Mouse (Mus musculus): Measurements from ENCODE around the gene Cnst.

The Cnst gene

DNA sequence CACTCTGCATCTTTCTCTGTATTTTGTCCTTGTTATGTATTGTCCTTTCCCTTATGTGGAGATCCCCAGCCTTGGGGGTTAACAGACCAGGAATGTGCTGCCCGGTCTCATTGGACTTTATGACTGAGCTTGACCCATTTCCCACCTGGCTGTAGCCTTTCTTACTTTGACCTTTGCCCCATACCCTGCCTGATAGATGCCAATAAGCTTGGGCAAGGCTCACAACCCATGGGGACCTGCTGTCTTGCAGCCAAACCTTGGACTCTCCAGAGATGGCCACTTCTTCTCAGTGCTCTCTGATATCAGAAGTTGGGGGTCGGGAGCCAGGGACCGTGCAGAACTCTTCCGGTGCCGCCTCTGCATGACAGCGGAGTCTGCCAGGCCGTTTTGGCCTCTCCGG, 62.4 kb downstream of the Cnst start:
- ChIA-PET POLR2A (interaction anchor here in 1 of 4 experiments (1.2 kb wide), 2 partner anchors 9 to 79 kb away, joined by 3 to 4 read pairs; no protein-coding TSS in a partner anchor), CTCF (interaction anchor here in 2 of 4 experiments (1.1 to 1.5 kb wide), 2 partner anchors 15 kb away, joined by 3 to 4 read pairs; no protein-coding TSS in a partner anchor)

DNA sequence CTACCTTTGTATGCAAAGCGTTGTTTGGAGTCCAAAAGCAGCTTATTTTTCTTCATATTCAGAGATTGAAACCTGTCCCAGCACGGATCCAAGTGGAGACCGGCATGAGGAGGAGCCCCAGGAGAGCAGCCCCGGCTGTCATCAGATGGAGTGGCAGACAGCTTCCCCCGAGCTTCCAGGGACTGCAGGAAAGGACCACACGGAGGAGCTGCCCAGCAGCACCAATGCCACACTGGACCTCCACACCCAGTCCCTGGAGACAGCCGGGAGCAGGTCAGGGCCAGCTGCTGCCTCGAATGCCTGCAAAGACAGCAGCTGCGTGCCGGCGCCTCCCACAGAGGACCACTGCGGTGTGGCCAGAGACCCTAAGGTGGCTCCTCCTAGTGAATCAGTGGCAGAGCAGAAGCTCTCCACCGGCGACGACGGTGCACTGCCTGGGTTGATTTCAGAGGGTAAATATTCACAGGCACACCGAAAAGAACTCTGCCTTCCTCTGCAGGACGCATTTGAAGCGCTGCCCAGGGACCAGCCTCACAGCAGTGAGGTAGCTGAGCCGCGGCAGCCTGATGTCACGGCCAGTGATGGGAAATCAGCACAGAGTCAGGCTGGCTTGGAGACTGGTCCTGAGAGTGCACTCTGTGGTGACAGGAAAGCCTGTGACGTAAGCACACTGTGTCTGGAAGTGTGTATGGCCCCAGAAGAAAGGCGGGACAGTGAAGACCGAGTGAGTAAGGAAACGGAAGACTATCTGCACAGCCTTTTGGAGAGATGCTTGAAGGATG, 63.7 kb downstream of the Cnst start:
- CTCF ChIA-PET, result interaction anchor here in 3 of 4 experiments (0.6 to 3.6 kb wide), 8 partner anchors 14 to 124 kb away, joined by 3 to 20 read pairs (median 4); no protein-coding TSS in a partner anchor
- POLR2A ChIA-PET, result interaction anchor here in 2 of 4 experiments (1.2 to 2.2 kb wide), 5 partner anchors 8 to 147 kb away, joined by 3 to 6 read pairs (median 3); partner anchors contain the start of gene Smyd3 (in 1 of the 2)

DNA sequence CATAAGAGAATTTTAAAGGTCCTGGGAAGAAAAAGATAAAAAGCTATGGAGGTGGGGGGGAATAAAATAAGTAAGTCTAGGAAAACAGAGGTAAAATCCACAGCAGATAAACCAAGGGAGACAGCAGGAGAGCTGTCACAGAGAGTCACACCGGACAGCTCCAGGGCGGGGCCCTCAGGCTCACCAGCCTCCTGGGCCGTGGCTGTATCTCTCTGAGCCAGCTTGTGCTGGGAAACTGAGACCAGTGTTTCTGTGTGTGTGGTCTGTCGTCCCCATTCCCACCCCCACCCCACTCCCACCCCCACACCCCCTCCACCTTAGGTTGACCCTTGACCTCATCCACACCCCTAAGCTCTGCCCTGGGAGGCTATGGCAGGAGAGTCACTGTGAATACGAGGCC, 65.0 kb downstream of the Cnst start:
- ChIA-PET POLR2A (interaction anchor here in 3 of 4 experiments (0.5 to 2.2 kb wide), 11 partner anchors 11 to 100 kb away, joined by 3 to 7 read pairs (median 3); no protein-coding TSS in a partner anchor), CTCF (interaction anchor here (0.6 to 3.6 kb wide), 13 partner anchors 9 to 149 kb away, joined by 3 to 20 read pairs (median 4); no protein-coding TSS in a partner anchor)

DNA sequence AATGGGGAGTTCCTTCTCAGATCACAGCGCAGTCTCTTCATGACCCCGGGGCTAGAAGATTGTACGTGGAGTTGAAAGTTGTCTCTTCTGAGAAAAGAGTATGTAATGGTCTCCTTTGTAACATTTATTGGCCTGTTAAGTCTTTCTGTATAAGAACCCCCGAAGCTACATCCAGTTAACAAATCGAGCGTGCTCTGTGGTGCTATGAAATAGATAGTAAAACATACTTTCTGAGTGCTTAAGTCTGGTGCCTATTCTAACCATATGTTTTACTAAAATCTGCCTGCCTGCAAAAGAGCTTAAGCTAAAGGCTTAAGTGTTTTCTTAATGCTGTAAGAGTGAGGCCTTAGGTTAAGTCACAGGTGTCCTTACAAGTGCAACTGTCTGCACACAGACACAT, 66.2 kb downstream of the Cnst start:
- POLR2A ChIA-PET, result interaction anchor here in 1 of 4 experiments (0.7 to 1.3 kb wide), 3 partner anchors 8 to 387 kb away, joined by 3 to 5 read pairs (median 3); no protein-coding TSS in a partner anchor
- CTCF ChIA-PET, result interaction anchor here in 2 of 4 experiments (1.3 to 3.6 kb wide), 2 partner anchors 12 kb away, joined by 6 to 20 read pairs; no protein-coding TSS in a partner anchor

DNA sequence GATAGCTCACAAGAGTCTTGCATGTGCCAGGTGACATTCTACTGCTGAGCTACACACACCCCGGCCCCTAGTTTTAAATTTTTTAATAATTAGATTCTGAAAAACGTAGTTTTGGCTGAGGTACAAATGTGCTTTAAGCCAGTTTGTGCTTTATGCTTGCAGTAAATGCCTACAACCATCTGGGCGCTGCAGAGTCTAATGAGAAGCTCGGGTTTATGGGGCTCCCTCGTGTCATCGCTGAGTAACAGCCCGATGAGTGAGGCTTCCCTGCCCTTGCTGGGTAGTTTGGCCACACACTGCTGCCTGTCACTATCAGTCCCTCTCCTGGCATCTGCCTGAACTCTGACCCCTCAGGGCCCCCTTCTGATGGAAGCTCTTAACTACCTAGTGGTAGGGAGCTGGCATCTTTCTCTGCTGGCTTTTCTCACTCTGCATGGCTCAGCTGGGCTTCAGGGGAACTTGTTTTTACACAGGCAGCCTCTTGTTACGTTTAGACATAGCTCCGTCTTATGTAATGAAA, 66.9 kb downstream of the Cnst start:
- CTCF ChIA-PET, result interaction anchor here (0.7 to 1.3 kb wide), 4 partner anchors 11 to 121 kb away, joined by 3 to 6 read pairs (median 3); no protein-coding TSS in a partner anchor
- POLR2A ChIA-PET, result interaction anchor here in 3 of 4 experiments (0.5 to 1.5 kb wide), 6 partner anchors 8 to 387 kb away, joined by 3 to 5 read pairs (median 4); no protein-coding TSS in a partner anchor

DNA sequence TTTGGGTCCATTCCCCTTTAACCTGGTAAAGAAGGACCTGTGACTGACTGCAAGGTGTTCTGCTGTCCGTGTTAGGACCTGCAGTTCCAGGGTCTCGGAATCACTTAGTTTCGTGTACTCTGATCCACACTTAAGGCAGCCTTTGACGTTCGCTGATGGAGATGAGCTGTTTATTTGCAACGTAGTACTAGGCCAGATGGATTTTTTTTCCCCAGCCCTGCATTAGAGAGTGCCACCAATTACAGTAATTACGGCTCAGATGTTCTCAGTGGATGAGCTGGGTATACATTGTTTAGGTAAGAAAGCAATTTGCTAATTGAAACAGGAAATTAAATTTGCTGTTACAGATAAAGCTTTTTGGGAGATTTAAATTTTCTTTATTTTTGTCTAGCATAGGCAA, 71.3 kb downstream of the Cnst start:
- ChIA-PET POLR2A (interaction anchor here in 2 of 4 experiments (0.6 to 0.9 kb wide), 4 partner anchors 8 to 237 kb away, joined by 3 to 4 read pairs (median 3); partner anchors contain the start of gene Sccpdh (in 1 of the 2)), CTCF (interaction anchor here in 2 of 4 experiments (0.7 to 1.7 kb wide), 4 partner anchors 25 to 117 kb away, joined by 3 to 6 read pairs (median 4); no protein-coding TSS in a partner anchor)

DNA sequence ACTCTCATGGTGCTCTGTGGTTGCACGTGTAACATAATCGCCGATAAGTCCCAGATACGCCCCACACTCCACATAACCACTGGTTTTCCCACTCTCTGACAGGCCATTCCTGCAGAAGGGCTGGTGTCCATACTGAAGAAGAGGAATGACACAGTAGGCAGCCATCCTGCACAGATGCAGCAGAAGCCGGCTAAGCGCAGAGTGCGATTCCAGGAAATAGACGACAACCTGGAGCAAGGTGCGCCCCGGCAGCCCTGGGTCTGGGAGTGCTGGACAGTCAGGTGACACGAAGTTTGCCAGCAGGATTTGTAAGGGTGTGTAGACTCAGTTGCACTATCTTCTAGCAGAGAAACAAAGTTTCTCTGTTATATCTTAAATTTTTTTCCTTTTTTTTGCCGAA, 76.5 kb downstream of the Cnst start:
- POLR2A ChIA-PET, result interaction anchor here in 1 of 4 experiments (1.6 kb wide), 1 partner anchor 105 kb away, joined by 5 read pairs; the partner anchor contains the start of gene Smyd3
- CTCF ChIA-PET, result interaction anchor here in 3 of 4 experiments (1.2 to 2.3 kb wide), 8 partner anchors 17 to 116 kb away, joined by 3 to 14 read pairs (median 10); partner anchors contain the start of genes Sccpdh (in 1 of the 3) and Smyd3 (in 1 of the 3)

DNA sequence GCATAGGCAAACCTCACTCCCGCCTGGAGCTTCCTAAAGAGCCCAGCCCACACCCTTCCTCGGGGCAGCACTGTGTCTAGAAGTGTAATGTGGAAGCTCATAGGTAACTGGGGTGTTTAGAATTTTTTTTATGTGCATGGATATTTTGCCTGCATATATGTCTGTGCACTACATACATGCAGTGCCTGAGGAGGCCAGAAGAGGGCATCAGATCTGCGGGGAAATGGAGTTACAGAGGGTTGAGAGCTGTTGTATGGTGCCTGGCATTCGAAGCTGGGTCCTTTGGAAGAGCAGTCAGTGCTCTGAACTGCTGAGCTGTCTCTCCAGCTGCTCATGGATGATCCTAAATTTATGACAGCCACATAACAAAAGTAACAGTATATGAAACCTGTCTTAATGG, 77.5 kb downstream of the Cnst start:
- CTCF ChIA-PET, result interaction anchor here (0.6 to 2.6 kb wide), 64 partner anchors 9 to 1093 kb away, joined by 3 to 28 read pairs (median 4); partner anchors contain the start of genes Sccpdh (in 2 of the 4) and Smyd3 (in 1 of the 4)
- POLR2A ChIA-PET, result interaction anchor here in 2 of 4 experiments (0.7 to 1.8 kb wide), 12 partner anchors 10 to 121 kb away, joined by 3 to 6 read pairs (median 4); partner anchors contain the start of gene Smyd3 (in 1 of the 2)

DNA sequence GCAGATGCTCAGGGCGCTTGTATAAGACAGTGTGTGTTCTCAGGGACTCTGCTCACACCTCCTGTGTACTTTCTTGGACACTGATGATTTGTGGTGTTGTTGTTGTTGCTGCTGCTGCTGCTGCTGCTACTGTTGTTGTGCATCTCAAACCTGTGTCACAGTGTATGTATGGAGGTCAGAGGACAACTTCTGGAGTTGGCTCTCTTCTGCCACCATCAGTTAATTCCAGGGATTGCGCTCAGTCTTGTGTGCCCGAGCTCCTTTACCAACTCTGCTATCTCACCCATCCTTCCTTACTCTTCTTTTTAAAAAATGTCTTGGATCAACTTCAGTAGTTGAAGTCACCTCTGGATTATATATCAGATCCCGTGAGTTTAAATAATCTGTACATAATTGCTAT, 78.2 kb downstream of the Cnst start:
- ChIA-PET CTCF (interaction anchor here (0.5 to 2.6 kb wide), 70 partner anchors 9 to 655 kb away, joined by 3 to 28 read pairs (median 4); partner anchors contain the start of genes Sccpdh (in 2 of the 4) and Smyd3 (in 1 of the 4)), POLR2A (interaction anchor here in 2 of 4 experiments (0.6 to 1.8 kb wide), 12 partner anchors 9 to 121 kb away, joined by 3 to 6 read pairs (median 4); partner anchors contain the start of gene Smyd3 (in 1 of the 2))

DNA sequence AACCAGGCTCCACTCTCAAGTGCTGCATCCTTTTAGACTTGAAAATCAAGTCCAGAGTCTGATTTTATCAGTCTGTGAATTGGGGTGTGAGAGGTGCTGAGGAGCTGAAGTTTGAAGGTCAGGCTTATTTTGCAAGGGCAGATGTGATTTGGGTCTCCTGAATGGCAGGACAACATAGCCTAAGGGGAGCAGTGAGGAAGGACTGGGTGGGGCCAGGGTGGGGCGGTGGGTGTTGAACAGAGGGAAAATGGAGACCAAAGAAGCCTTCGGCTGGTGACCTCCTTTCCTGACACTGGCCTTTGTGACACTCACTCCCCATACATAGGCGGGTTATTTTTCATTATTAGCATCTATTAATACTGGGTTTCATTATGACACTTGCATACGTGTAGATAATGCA, 81.7 kb downstream of the Cnst start:
- POLR2A ChIA-PET, result interaction anchor here in 2 of 4 experiments (0.5 to 1.2 kb wide), 4 partner anchors 16 to 711 kb away, joined by 3 to 4 read pairs (median 3); no protein-coding TSS in a partner anchor
- CTCF ChIA-PET, result interaction anchor here in 3 of 4 experiments (0.6 to 1.6 kb wide), 7 partner anchors 18 to 396 kb away, joined by 3 to 5 read pairs (median 4); no protein-coding TSS in a partner anchor

DNA sequence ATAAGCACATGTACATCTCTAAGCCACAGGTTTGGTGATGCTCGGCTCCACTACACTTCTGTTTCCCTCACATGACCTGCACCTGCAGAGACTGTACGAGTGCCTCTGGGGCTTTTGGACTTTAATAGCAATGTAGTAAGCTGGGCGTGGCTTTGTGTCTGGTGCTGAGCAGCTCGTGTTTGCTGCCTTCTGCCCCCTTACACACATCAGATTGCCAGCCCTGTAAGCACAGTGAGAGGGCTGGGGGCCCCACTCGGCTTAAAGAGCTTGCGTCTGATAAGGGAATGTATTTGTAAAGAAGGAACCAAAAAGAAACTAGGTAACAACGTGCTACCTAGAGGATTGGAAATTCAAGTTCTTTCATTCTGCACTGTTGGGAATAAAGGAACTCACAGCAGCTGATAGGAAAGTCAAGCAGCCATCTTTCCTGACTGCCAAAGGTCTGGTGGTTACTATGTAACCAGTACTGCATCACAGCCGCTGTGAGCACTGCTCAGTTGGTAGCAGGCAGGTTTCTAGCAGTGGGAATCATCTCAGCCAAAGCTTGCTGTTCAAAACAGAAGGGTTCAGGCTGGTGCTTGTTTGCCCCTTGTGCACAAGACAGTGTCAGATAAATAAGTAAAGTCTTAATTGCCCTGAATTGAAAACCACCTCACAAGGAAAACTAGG, 82.4 kb downstream of the Cnst start:
- POLR2A ChIA-PET, result interaction anchor here in 2 of 4 experiments (0.5 to 1.3 kb wide), 3 partner anchors 15 to 412 kb away, joined by 3 read pairs; no protein-coding TSS in a partner anchor
- CTCF ChIA-PET, result interaction anchor here in 3 of 4 experiments (0.6 to 1.6 kb wide), 5 partner anchors 17 to 126 kb away, joined by 4 to 5 read pairs (median 4); no protein-coding TSS in a partner anchor

DNA sequence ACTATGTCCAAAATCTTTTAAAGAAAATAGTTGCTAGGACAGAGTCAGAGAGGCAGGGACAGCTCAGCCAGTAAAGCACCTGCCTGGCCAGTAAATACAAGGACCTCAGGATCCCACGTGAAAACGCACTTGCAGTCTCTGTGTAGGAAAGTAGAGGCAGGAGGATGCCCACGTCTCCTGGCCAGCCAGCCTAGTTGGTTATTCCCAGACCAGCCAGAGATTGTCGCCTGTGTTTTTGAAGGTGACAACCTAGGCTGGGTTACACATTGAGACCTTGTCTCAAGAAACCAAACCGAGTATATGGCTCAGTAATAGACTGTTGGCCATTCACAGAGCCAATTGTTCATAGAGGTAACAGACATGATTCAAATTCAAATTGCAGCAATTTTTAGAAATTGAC, 83.1 kb downstream of the Cnst start:
- ChIA-PET CTCF (interaction anchor here in 1 of 4 experiments (0.7 kb wide), 1 partner anchor 18 kb away, joined by 4 read pairs; no protein-coding TSS in a partner anchor), POLR2A (interaction anchor here in 2 of 4 experiments (0.5 to 1.3 kb wide), 2 partner anchors 34 to 111 kb away, joined by 3 to 4 read pairs; no protein-coding TSS in a partner anchor)

DNA sequence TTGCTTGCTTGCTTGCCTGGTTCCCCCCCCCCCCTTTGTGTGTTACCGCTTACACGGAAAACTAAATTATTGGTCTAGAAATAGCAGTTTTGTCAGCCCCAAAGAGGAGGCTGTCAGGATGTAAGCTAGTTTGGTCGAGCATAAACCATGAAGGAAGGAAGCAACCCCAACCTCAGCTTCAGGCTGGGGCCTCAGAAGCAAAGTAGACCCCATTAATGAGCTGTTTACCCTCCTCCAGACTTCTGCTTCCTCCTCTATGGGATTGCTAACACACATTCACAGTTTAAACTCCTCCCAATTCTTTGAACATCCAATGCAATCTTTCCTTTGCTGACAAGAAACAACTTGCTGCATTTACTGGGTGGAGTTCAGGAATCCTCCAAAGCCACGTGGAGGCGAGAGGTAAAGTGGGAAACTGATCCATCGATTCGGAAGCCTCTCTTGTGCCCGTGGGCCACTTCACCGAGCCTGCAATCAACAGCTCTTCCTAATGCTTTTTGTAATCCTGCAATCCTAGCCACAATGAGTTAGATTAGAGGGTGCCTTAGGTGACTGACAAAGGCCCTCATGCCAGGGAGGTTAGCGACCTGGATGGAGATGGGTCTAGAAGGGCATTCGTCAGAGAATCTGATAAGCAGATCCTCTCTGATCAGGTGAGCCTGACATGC, 86.7 kb downstream of the Cnst start:
- CTCF ChIA-PET, result interaction anchor here (0.5 to 4.9 kb wide), 17 partner anchors 9 to 790 kb away, joined by 3 to 28 read pairs (median 4); no protein-coding TSS in a partner anchor
- POLR2A ChIA-PET, result interaction anchor here in 2 of 4 experiments (0.6 to 1.8 kb wide), 7 partner anchors 8 to 334 kb away, joined by 3 to 6 read pairs (median 3); partner anchors contain the start of gene Sccpdh (in 2 of the 2)

DNA sequence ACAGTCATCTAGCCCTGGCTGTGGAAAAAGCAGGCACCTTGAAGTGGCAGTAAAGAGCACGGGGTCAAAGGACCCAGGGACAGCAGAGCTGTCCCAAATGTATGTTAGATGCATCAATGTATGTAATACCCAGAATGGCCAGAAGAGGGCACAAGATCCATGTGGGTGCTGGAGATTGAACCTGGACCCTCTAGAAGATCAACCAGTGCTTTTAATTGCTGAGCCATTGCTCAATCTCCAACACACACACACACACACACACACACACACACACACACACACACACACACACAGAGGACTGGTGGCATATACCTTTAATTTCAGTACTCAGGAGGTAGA, 87.2 kb downstream of the Cnst start:
- ChIA-PET CTCF (interaction anchor here (0.6 to 4.9 kb wide), 15 partner anchors 9 to 790 kb away, joined by 3 to 28 read pairs (median 4); no protein-coding TSS in a partner anchor), POLR2A (interaction anchor here in 1 of 4 experiments (0.7 kb wide), 1 partner anchor 9 kb away, joined by 3 read pairs; no protein-coding TSS in a partner anchor)

DNA sequence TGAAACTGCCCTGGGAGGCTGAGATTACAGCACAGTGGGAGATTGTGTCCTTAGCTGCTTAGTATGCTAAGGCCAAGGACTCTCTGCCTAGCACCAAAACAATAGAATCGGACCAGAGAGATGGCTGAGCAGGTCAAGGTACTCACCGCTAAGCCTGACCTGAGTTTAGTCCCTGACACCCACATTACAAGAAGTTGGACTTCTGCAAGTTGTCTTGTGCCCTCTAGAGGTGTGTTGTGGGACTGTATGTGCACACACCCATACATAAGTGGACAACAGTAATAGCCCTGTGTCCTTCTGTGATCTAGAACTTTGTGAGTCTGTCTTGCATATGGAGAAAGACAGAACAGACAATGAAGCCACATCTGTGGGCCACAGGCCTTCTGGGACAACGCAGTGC, 88.0 kb downstream of the Cnst start:
- ChIA-PET POLR2A (no interaction called here), CTCF (interaction anchor here (0.7 to 4.9 kb wide), 8 partner anchors 10 to 202 kb away, joined by 3 to 28 read pairs (median 4); no protein-coding TSS in a partner anchor)

DNA sequence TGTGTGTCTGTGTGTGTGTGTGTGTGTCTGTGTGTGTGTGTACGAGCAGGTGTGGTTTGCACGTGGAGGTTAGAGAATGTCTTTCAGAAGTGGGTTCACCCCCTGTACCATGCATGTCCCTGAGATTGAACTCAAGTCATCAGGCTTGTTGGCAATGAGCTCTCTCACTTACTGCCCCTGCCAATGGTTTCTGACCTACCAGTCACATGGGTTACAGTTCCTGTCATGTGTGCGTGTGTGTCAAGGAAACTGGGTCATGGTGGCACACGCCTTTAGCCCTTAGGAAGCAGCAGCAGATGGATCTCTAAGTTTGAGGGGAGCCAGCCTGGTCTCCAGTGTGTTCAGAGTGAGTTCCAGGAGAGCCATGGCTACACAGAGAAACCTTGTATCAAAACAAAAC, 96.6 kb downstream of the Cnst start:
- ChIA-PET POLR2A (interaction anchor here in 1 of 4 experiments (1.4 kb wide), 1 partner anchor 87 kb away, joined by 4 read pairs; no protein-coding TSS in a partner anchor), CTCF (interaction anchor here in 2 of 4 experiments (0.6 to 5.0 kb wide), 3 partner anchors 92 to 1059 kb away, joined by 3 to 45 read pairs (median 3); no protein-coding TSS in a partner anchor)
